Mouse (Mus musculus): ENCODE results near the gene Sgpl1.
"Not testable (repeated sequence)": the region's sequence is repeated elsewhere in the genome, so short reads cannot be mapped to it uniquely, and the experiment has no call there.

Gene Sgpl1

DNA sequence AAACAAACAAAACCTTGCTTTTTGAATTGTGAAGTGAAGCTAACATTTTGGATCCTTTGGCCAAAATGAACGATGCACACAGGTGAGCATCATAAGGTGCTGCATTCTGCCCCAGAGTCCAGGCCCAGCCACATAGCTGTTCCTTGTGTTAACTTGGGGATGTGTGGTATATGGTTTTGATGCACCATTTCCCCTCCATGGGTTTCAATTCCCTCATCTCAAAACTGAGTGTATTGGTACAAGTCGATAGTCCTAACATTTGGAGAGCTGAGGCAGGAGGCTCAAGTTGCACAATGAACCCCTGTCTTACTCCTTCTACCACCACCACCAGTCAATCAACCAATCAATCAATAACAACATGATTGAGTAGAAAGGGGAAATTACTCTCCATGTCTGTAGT, 8.9 kb upstream of the Sgpl1 start:
- DNase-seq (ENCODE audit: low read depth, low spot score): no peak

GRCm38 (mm10) chr10:61155611-61156010, 8.1 kb upstream of the Sgpl1 start:
- no peak for DNase-seq (ENCODE audit: low read depth, low spot score)

DNA sequence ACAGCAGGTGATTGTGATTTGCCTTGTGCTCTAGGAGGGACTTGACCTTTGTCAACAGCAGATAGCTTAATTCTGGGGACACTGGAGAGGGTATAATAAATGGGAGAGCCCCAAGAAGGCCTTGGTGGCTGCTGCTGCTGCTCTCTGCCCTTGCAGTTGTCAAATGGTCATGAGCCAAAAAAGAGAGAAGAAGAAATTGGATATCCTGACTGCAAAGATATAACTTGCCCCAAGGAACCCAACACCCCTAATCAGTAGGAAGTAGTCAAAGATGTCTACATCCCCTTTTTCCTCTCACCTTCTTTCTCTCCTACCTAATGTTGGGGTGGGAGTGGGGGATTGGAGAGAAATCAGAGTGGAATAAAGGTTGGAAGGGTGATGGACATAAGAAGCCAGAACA, 4.6 kb upstream of the Sgpl1 start:
- DNase-seq (ENCODE audit: low read depth, low spot score): no peak

DNA sequence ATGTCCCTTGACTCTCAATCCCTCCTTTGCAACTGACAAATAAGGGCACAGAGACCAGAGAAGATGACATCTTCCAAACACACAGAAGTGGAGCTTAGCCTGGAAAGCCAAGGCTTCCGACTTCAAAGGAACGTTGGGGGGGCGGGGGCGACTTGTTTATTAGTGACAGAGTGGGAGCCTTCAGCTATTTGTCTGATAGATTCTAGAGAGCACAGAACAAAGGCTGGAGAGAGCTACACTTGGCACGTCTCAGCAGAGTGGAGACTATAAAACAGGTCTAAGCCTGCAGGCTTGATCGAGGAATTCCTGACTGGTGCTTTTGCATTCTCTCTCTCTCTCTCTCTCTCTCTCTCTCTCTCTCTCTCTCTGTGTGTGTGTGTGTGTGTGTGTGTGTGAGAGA, 3.1 kb upstream of the Sgpl1 start:
- no peak for DNase-seq (ENCODE audit: low read depth, low spot score)

GRCm38 (mm10) chr10:61149476-61149875, 2.0 kb upstream of the Sgpl1 start:
- DNase-seq (ENCODE audit: low read depth, low spot score): peak; percentile 46

- DNase-seq (ENCODE audit: low read depth, low spot score): no peak
These were observed 721 bp downstream of the Sgpl1 start for GRCm38 (mm10) chr10:61146807-61147156.

DNA sequence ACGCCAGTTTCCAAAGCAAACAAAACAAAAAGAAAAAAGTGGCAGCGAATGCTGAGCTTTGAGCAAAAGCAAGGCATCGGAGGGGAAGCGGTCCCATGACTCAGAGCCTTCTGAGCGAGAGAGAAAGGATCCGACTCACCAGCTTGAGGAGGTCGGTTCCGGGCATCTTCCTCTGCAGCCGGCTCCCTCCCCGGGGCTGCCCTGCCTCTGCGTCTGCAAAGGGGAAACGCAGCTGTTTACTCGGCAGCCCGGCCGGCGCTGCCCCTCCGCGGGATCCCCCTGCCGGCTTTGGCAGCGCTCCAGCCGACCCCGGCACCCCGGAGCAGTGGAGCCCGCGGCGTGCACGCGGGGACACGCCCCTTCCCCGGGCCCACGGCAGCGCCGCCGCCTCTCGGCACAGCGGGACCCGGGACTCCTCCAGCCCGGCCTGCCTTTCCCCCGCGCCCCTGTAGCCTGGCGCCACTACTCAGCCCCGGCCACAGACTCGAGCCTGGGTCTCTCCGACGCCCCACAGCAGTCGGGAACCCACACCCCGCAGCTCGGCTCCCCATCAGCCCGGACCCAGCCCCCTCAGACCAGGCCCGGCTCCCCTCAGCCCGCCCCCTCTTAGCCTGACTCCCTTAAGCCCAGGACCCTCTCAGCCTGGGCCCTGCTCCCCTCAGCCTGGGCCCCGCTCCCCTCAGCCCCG, 1.2 kb downstream of the Sgpl1 start:
- no peak for DNase-seq (ENCODE audit: low read depth, low spot score)

DNA sequence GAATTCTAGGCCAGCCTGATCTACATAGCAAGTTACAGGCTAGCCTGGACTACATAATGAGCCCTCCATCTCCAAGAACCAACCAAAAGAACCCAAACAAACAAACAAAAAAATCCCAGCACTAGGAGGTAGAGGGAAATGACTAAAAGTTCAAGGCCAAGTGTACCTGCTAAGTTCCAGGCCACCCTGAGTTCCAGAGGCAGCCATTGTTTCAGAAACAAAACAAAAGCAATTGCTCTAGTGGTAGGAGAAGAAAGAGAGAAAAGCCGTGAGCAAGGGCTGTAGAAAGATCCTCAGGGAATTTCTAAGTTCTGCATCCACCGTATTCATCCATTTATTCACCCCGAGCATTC, 1.8 kb downstream of the Sgpl1 start:
- no peak for DNase-seq (ENCODE audit: low read depth, low spot score)

GRCm38 (mm10) chr10:61143343-61143742, 4.2 kb downstream of the Sgpl1 start:
- no peak for DNase-seq (ENCODE audit: low read depth, low spot score)

DNA sequence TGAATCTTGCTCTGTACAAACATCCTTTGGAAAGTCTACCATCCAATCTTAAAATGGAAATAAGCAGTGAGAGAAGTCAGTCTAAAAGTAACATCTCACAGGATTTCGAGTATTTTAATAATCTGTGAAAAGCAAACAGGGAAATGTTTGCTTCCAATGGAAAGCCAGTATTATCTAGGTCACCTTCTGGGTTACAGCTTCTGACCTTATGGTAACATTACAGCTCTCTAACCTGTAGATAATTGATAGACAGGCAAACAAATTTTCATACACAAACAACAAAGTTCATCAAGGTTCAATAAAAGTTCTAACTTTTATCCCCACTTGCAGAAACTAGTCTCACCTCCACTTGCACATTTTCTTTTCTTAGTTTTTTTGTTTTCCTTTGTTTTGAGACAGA, 9.9 kb downstream of the Sgpl1 start:
- no peak for DNase-seq (ENCODE audit: low read depth, low spot score)

- DNase-seq (ENCODE audit: low read depth, low spot score): no peak
These were observed 12.2 kb downstream of the Sgpl1 start for GRCm38 (mm10) chr10:61135226-61135839.

DNA sequence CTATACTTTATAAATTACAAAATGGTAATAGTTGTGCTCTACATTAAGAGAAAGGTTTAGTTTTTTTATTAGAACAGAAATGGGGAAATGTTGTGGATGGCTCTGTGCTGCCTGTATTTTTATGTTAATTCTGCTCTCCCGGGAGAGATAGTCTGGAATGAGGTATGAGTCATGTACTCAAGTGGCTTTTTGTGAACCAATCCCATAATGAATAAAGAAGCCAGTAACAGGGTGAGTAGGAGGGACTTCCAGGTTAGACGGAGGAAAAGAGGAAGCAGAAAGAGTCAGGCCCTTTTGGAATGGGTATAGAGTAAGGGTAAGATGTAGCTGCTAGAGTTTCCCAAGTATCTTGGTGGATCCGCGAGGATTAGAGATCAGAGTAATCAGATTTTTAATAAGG, 13.5 kb downstream of the Sgpl1 start:
- DNase-seq (ENCODE audit: low read depth, low spot score): no peak

- DNase-seq (ENCODE audit: low read depth, low spot score): no peak
These were observed 16.5 kb downstream of the Sgpl1 start for GRCm38 (mm10) chr10:61130959-61131358.

DNA sequence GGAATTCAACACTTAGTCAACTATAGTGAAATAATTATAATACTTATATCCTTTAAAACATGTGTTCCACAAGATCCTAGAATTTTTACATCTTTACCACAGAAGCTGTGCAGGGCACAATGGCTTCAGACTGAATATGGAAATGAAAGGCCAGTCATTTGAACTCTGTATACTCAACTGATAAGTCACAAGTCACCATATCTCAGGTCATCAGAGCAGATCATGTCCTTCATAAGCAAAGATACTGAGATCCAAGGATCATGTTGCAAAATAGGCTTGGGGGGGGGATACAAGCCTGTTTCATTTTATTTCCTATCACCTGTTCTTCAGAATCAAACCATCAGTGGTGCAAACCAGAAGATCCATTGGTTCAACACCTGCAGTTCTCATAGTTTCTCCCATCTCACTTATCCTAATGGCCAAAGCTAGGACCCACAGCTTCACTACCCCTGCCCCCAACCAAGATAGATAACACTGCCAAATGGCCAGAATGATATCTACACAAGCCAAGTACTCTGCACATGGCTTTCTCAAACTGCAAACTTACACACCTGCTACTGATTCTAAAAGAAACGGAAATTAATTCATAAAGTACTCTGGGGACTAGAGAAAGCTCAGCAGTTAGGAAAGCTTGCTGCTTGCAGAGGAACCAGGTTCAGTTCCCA, 18.7 kb downstream of the Sgpl1 start:
- DNase-seq (ENCODE audit: low read depth, low spot score): no peak

DNA sequence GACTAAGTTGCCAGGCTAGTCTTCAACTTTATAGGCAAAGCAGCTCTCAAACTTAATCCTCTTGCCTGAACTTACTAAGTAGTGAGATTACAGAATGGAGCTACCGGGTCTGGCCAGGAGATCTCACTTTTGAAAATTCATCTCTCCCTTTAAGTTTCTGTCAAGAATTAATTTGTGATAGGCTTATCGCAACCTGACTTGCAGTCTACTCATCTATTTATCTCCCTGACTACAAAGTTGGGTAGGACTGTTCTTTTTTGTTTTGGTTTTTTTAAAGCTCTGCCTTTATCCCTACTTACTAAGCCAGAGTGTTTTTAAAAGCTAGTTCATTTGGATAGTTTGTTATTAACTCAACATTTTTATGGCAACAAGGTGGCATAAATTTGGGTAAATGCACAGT, 23.0 kb downstream of the Sgpl1 start:
- no peak for DNase-seq (ENCODE audit: low read depth, low spot score)

- peak; percentile 59 for DNase-seq (ENCODE audit: low read depth, low spot score)
These were observed 24.1 kb downstream of the Sgpl1 start for GRCm38 (mm10) chr10:61123276-61123913.

- DNase-seq (ENCODE audit: low read depth, low spot score): not testable (repeated sequence)
These were observed 25.8 kb downstream of the Sgpl1 start for GRCm38 (mm10) chr10:61121732-61122131.

GRCm38 (mm10) chr10:61114246-61114720, 33.2 kb downstream of the Sgpl1 start:
- no peak for DNase-seq (ENCODE audit: low read depth, low spot score)

DNA sequence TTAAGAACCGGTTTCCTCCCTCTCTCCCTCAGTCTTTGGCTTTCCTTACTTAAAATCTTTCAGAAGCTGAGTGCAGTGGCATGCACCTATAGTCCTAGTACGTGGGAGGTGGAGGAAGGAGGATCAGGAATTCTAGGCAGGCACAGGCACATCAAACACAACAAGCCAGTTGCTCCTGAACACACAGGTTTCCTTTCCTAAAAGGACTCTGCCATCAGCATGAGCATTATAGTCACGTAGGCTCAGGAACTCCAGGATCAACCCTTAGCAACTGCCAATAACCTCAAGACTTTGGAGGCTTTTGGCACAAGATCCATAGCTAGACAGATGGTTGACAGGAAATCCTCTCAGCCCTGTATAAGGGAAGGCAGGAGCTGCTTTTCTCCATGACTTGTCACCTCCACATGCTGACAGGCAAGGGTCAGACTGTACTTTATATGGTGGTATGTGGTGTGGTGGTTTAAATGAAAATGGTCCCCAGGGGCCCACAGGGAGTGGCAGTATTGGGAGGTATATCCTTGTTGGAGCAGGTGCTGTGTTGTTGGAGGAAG, 43.9 kb downstream of the Sgpl1 start:
- no peak for DNase-seq (ENCODE audit: low read depth, low spot score)

DNA sequence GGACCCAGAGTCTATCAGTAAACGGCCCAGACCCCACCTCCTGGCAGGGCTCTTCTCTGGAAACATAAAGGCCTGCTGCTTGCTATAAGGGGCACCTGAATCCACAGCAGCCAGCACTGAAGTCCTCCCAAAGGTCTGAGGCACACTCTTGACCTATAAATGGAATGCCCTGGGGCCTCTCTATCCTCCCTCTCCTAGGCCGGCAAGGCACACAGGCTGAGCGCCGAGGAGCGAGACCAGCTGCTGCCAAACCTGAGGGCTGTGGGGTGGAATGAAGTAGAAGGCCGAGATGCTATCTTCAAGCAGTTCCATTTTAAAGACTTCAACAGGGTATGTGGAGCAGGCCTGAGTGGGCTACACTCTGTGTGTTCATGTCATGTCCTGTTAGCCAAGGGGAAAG, 55.6 kb downstream of the Sgpl1 start:
- no peak for DNase-seq (ENCODE audit: low read depth, low spot score)

- no peak for DNase-seq (ENCODE audit: low read depth, low spot score)
These were observed 58.0 kb downstream of the Sgpl1 start, which contains the start of gene Pcbd1 for GRCm38 (mm10) chr10:61089170-61090142. Pcbd1 (plus strand) TSS chr10:61089331.

All from c-Kit-negative CD71-positive TER-119-positive erythroid progenitor cells, embryonic 14.5 days (primary cell).